Mouse (Mus musculus): Measurements from ENCODE around the gene Smyd4.
"Not testable (repeated sequence)": the region's sequence is repeated elsewhere in the genome, so short reads cannot be mapped to it uniquely, and the experiment has no call there.

- TF ChIP-seq CTCF (IDR thresholded peaks at IDR 0.05; ENCODE audit: borderline replicate concordance, insufficient read depth, low read depth, low read length); POLR2A (IDR thresholded peaks at IDR 0.05; ENCODE audit: borderline replicate concordance, insufficient read depth, low read length): not testable (repeated sequence)
Measured at GRCm38 (mm10) chr11:75378786-75379185, 30.6 kb downstream of the Smyd4 start.
